Mouse (Mus musculus): ENCODE data around the gene Vamp2. TPM values are rescaled to one million over a fixed set of nuclear protein-coding genes. Genes with fewer than 3 reads are reported as not detected.

Gene Vamp2
- polyA plus RNA-seq, 1 experiment = 55.9 TPM

- WGBS = 88% methylated on average over 11 of the region's 11 CpGs
- H3K4me1 ChIP-seq (ENCODE audit: control insufficient read depth, insufficient read depth, low read length) = no peaks in the 10 kb centered on the region
- TF ChIP-seq POLR2A (IDR thresholded peaks at IDR 0.05; ENCODE audit: borderline replicate concordance, control insufficient read depth, low read depth, low read length) = no peak
- no peak for TF ChIP-seq CTCF (IDR thresholded peaks at IDR 0.05; ENCODE audit: control insufficient read depth, insufficient read depth, low read length)
- H3K4me3 ChIP-seq (replicated peaks; ENCODE audit: control insufficient read depth, low read depth, low read length) = no peak overlapping the region
- no peak overlapping the region for H3K27ac ChIP-seq (ENCODE audit: control insufficient read depth, insufficient read depth, low read depth, low read length, poor library complexity)
Measured at GRCm38 (mm10) chr11:69106299-69106698, 18.0 kb downstream of the Vamp2 start.

GRCm38 (mm10) chr11:69106842-69107241, 18.6 kb downstream of the Vamp2 start:
- no peak overlapping the region for H3K4me3 ChIP-seq (replicated peaks; ENCODE audit: control insufficient read depth, low read depth, low read length)
- 88% methylated on average over 11 of the region's 11 CpGs for whole genome bisulfite sequencing
- H3K27ac ChIP-seq (ENCODE audit: control insufficient read depth, insufficient read depth, low read depth, low read length, poor library complexity) = no peak overlapping the region
- TF ChIP-seq POLR2A (IDR thresholded peaks at IDR 0.05; ENCODE audit: borderline replicate concordance, control insufficient read depth, low read depth, low read length) = no peak
- TF ChIP-seq CTCF (IDR thresholded peaks at IDR 0.05; ENCODE audit: control insufficient read depth, insufficient read depth, low read length) = no peak
- no peaks in the 10 kb centered on the region for H3K4me1 ChIP-seq (ENCODE audit: control insufficient read depth, insufficient read depth, low read length)

- 86% methylated on average over 11 of the region's 11 CpGs for WGBS
- TF ChIP-seq POLR2A (IDR thresholded peaks at IDR 0.05; ENCODE audit: borderline replicate concordance, control insufficient read depth, low read depth, low read length) (no peak), CTCF (IDR thresholded peaks at IDR 0.05; ENCODE audit: control insufficient read depth, insufficient read depth, low read length) (no peak)
- H3K27ac ChIP-seq (ENCODE audit: control insufficient read depth, insufficient read depth, low read depth, low read length, poor library complexity) = no peak overlapping the region
- H3K4me3 ChIP-seq (replicated peaks; ENCODE audit: control insufficient read depth, low read depth, low read length) = no peak overlapping the region
- no peaks in the 10 kb centered on the region for H3K4me1 ChIP-seq (ENCODE audit: control insufficient read depth, insufficient read depth, low read length)
Measured at GRCm38 (mm10) chr11:69107676-69108075, 19.4 kb downstream of the Vamp2 start.

GRCm38 (mm10) chr11:69108223-69108622, 19.9 kb downstream of the Vamp2 start:
- WGBS = 89% methylated on average over 9 of the region's 9 CpGs
- Histone ChIP-seq H3K4me1 (ENCODE audit: control insufficient read depth, insufficient read depth, low read length) (no peaks in the 10 kb centered on the region), H3K4me3 (replicated peaks; ENCODE audit: control insufficient read depth, low read depth, low read length) (no peak overlapping the region), H3K27ac (ENCODE audit: control insufficient read depth, insufficient read depth, low read depth, low read length, poor library complexity) (no peak overlapping the region)
- TF ChIP-seq CTCF (IDR thresholded peaks at IDR 0.05; ENCODE audit: control insufficient read depth, insufficient read depth, low read length) = no peak

GRCm38 (mm10) chr11:69109032-69109900, 21.0 kb downstream of the Vamp2 start:
- Histone ChIP-seq H3K27ac (ENCODE audit: control insufficient read depth, insufficient read depth, low read depth, low read length, poor library complexity) (no peak overlapping the region), H3K4me1 (ENCODE audit: control insufficient read depth, insufficient read depth, low read length) (no peaks in the 10 kb centered on the region), H3K4me3 (replicated peaks; ENCODE audit: control insufficient read depth, low read depth, low read length) (no peak overlapping the region)
- TF ChIP-seq POLR2A (IDR thresholded peaks at IDR 0.05; ENCODE audit: borderline replicate concordance, control insufficient read depth, low read depth, low read length) = no peak
- TF ChIP-seq CTCF (IDR thresholded peaks at IDR 0.05; ENCODE audit: control insufficient read depth, insufficient read depth, low read length) = no peak
- WGBS = 90% methylated on average over 13 of the region's 13 CpGs

- Histone ChIP-seq H3K4me1 (ENCODE audit: control insufficient read depth, insufficient read depth, low read length) (no peaks in the 10 kb centered on the region), H3K27ac (ENCODE audit: control insufficient read depth, insufficient read depth, low read depth, low read length, poor library complexity) (no peak overlapping the region), H3K4me3 (replicated peaks; ENCODE audit: control insufficient read depth, low read depth, low read length) (peak overlapping the region; percentile 2)
- 2% methylated on average over 30 of the region's 30 CpGs for WGBS
- TF ChIP-seq CTCF (IDR thresholded peaks at IDR 0.05; ENCODE audit: control insufficient read depth, insufficient read depth, low read length) (no peak), POLR2A (IDR thresholded peaks at IDR 0.05; ENCODE audit: borderline replicate concordance, control insufficient read depth, low read depth, low read length) (0 out of 2 replicates have a peak, but pooled peaks have one; percentile 31)
Measured at GRCm38 (mm10) chr11:69110319-69111046, 22.2 kb downstream of the Vamp2 start.

- no peak overlapping the region for H3K27ac ChIP-seq (ENCODE audit: control insufficient read depth, insufficient read depth, low read depth, low read length, poor library complexity)
- no peak for TF ChIP-seq CTCF (IDR thresholded peaks at IDR 0.05; ENCODE audit: control insufficient read depth, insufficient read depth, low read length)
- TF ChIP-seq POLR2A (IDR thresholded peaks at IDR 0.05; ENCODE audit: borderline replicate concordance, control insufficient read depth, low read depth, low read length) = no peak
- no peaks in the 10 kb centered on the region for H3K4me1 ChIP-seq (ENCODE audit: control insufficient read depth, insufficient read depth, low read length)
- peak overlapping the region; percentile 18 for H3K4me3 ChIP-seq (replicated peaks; ENCODE audit: control insufficient read depth, low read depth, low read length)
- WGBS = 14% methylated on average over 21 of the region's 21 CpGs
Measured at GRCm38 (mm10) chr11:69111051-69111810, 22.9 kb downstream of the Vamp2 start.

GRCm38 (mm10) chr11:69111865-69112264, 23.6 kb downstream of the Vamp2 start:
- WGBS = 72% methylated on average over 4 of the region's 4 CpGs
- TF ChIP-seq CTCF (IDR thresholded peaks at IDR 0.05; ENCODE audit: control insufficient read depth, insufficient read depth, low read length) (no peak), POLR2A (IDR thresholded peaks at IDR 0.05; ENCODE audit: borderline replicate concordance, control insufficient read depth, low read depth, low read length) (no peak)
- Histone ChIP-seq H3K4me3 (replicated peaks; ENCODE audit: control insufficient read depth, low read depth, low read length) (no peak overlapping the region), H3K4me1 (ENCODE audit: control insufficient read depth, insufficient read depth, low read length) (no peaks in the 10 kb centered on the region), H3K27ac (ENCODE audit: control insufficient read depth, insufficient read depth, low read depth, low read length, poor library complexity) (no peak overlapping the region)

Measured in bone marrow, adult 2 months (tissue).